Mouse (Mus musculus): ENCODE measurements around the gene Prss33.

- TF ChIP-seq CTCF (IDR thresholded peaks at IDR 0.05; ENCODE audit: low read depth): no peak
- TF ChIP-seq EP300 (IDR thresholded peaks at IDR 0.05; ENCODE audit: low read depth): no peak
These were observed 31.3 kb downstream of the Prss33 start for GRCm38 (mm10) chr17:23804426-23805085.
